Mouse (Mus musculus) limb, embryonic 14.5 days (tissue): ENCODE data around the gene Dhrs3. TPM values are rescaled to one million over a fixed set of nuclear protein-coding genes. Genes with fewer than 3 reads are reported as not detected.

Source experiments
- ATAC-seq: fragments of 200-750 bp; cut with Nextera tagmentation; 2 replicates; pipeline ENCODE4 v1.8.0; 2017; ENCODE audit warnings: low read depth, moderate number of reproducible peaks, moderate TSS enrichment; ENCODE audit not compliant: low FRiP score
- DNase-seq: peaks from one replicate; pipeline ENCODE4 v3.0.0-alpha.2; 2015; ENCODE audit warnings: low spot score
- H3K27ac ChIP-seq: fragments of 300-500 bp; sonication (generic); replicated peaks from 2 replicates; pipeline ENCODE4 v1.5.1; 2014; ENCODE audit warnings: low read depth, mild to moderate bottlenecking, low read length, moderate library complexity, mixed read lengths
- H3K27me3 ChIP-seq: fragments of 300-500 bp; sonication (generic); 2 replicates; pipeline ENCODE4 v1.6.1; 2014; ENCODE audit warnings: low read length, mixed read lengths; ENCODE audit not compliant: control insufficient read depth, insufficient read depth
- H3K36me3 ChIP-seq: fragments of 300-500 bp; sonication (generic); 2 replicates; pipeline ENCODE4 v1.6.1; 2014; ENCODE audit warnings: mild to moderate bottlenecking, low read length, moderate library complexity, mixed read lengths; ENCODE audit not compliant: control insufficient read depth, insufficient read depth
- H3K4me1 ChIP-seq: fragments of 300-500 bp; sonication (generic); 2 replicates; pipeline ENCODE4 v1.6.1; 2014; ENCODE audit warnings: antibody characterized with exemption, low read length, mixed read lengths; ENCODE audit not compliant: control insufficient read depth, insufficient read depth
- H3K4me2 ChIP-seq: fragments of 300-500 bp; sonication (generic); replicated peaks from 2 replicates; pipeline ENCODE4 v1.6.1; 2014; ENCODE audit warnings: low read depth, mild to moderate bottlenecking, low read length, moderate library complexity; ENCODE audit not compliant: severe bottlenecking
- H3K4me3 ChIP-seq: fragments of 300-500 bp; sonication (generic); replicated peaks from 2 replicates; pipeline ENCODE4 v1.5.1; 2014; ENCODE audit warnings: low read length
- H3K9ac ChIP-seq: fragments of 300-500 bp; sonication (generic); 2 replicates; pipeline ENCODE4 v1.6.1; 2014; ENCODE audit warnings: mild to moderate bottlenecking, low read depth, low read length, moderate library complexity; ENCODE audit not compliant: severe bottlenecking
- H3K9me3 ChIP-seq: fragments of 300-500 bp; sonication (generic); 2 replicates; pipeline ENCODE4 v1.6.1; 2016; ENCODE audit warnings: low read length; ENCODE audit not compliant: control insufficient read depth
- POLR2A ChIP-seq: fragments of 200-500 bp; IDR thresholded peaks from 2 replicates; pipeline ENCODE4 v1.8.0; 2012; ENCODE audit warnings: inconsistent platforms, mild to moderate bottlenecking, moderate library complexity, borderline replicate concordance; ENCODE audit not compliant: insufficient read depth, insufficient read length; ENCODE audit errors: extremely low read depth
- WGBS: fragments of 180-500 bp; shearing (Covaris S2); extraction: QIAGEN DNeasy Blood & Tissue Kit; methylation state at CpG from one replicate; pipeline ENCODE4 v1.1.7; 2014; 5-methylcytosine and 5-hydroxymethylcytosine counted together
- polyA plus RNA-seq, 2 experiments: library from polyadenylated mRNA; depleted of rRNA in 1 of 2; stranded (reverse) in 1 of 2; unstranded in 1 of 2; fragments of >200 nt; fragmentation: Nextera tagmentation in 1 of 2; extraction: Ambion mirVana in 1 of 2; gene quantifications; 2 replicates each; pipeline versions ENCODE4 v1.2.1 to v1.2.3; 2012 to 2014

Dhrs3 gene
- polyA plus RNA-seq (2012; rRNA removed) (69.7 and 80.0 TPM in 2 replicates), polyA plus RNA-seq (2014; fragmentation: Nextera tagmentation; extraction: Ambion mirVana) (121 and 134 TPM in 2 replicates)

DNA sequence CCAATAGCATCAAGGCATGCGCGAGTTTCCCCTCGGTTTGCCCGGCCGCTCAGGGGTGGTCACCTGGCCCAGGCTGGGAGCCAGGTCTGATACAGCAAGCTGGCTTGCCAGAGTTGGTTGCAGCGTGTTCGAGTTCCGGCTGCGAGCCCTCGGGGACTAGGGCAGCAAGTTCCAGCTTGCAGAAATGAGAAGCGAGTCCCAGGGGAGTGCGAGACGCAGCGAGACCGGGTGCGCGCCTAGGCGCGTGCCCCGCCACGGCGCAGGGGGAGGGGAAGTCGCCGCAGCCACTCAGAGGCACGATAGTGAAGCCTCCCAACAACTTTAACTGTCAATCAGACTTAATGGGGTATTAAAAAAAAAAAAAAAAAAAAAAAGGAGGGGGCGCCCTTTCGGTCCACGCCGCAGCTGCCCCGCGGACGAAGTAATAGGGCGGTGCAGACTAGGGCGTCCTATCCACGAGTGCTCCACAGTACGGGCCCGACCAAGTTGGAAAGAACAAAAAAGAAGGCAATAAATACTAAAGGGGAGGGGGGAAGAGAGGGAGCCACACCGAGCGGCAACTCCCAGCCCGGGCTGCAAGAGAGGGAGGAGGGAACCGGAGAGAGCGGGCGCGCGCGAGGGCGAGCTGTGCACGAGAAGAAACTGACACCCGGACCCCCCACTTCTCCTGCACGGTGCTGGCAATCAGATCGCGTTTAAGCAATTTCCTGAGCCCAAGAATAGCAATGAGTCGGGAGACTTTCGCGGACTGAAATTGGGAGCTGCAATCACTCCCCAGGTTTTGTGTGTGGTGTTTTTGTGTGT, at the start of gene Dhrs3:
Gene Dhrs3, plus strand, starts transcription at position 695 of the 804 bp plus-strand sequence.
- peak within 1 kb of the TSS; percentile 81 for H3K9ac ChIP-seq
- WGBS, result under 1% methylated on average over 55 of the region's 55 CpGs
- peak within 1 kb of the TSS; percentile 90 for H3K27ac ChIP-seq
- H3K27me3 ChIP-seq, result no peaks in the 10 kb centered on the region
- peak within 1 kb of the TSS; percentile 86 for H3K4me2 ChIP-seq
- peaks cover 53% of the 10 kb centered on the region for H3K4me1 ChIP-seq
- peak; percentile 78 for ATAC-seq
- H3K9me3 ChIP-seq, result no peaks in the 10 kb centered on the region
- no peaks in the 10 kb centered on the region for H3K36me3 ChIP-seq
- peak within 1 kb of the TSS; percentile 67 for H3K4me3 ChIP-seq
- TF ChIP-seq POLR2A, result no peak
- DNase-seq, result peak; percentile 88

DNA sequence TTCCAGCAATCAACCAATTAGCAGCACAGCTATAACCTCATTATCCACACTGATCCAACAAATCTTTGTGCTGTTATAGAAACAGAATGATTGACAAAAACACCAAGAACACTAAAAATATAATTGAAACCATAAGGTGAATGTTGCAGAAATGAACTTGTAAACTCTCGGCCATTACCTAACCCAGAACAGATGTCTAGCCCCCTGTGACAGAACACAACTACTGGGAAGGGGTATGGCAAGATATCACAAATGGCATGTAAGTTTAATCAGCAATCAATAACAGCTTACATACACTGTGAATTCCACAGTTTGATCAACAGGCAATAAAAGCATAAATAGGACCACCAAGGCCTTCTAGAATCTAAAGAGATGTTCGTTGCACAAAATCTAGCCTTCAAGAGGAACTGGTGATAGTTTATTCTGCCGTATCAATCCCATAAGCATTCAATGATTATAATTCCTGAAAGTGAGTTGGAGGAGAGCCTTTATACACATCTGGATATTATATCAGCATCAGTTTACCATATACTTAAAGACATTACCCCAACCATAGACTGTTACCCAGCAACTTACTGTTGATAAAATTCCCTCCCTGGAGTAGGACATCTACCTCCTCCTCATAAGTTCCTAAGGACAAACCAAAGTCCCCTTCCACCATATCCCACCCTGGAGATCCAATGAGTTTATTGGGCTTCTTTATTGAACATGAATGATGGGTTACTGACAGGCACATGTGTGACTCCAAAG, 30.7 kb upstream of the Dhrs3 start:
- peak; percentile 65 for ATAC-seq
- Histone ChIP-seq H3K27me3 (no peaks in the 10 kb centered on the region), H3K4me2 (no peak overlapping the region), H3K36me3 (no peaks in the 10 kb centered on the region), H3K9ac (no peak overlapping the region), H3K27ac (no peak overlapping the region), H3K4me3 (no peak overlapping the region), H3K9me3 (no peaks in the 10 kb centered on the region), H3K4me1 (peaks cover 11% of the 10 kb centered on the region; the same call in 1 of the 2 replicates)
- DNase-seq, result no peak
- 36% methylated on average over 3 of the region's 3 CpGs for WGBS
- TF ChIP-seq POLR2A, result no peak

- Histone ChIP-seq H3K4me1 (0 out of 2 replicates have a peak, but pooled peaks cover 3% of the 10 kb centered on the region), H3K4me2 (no peak overlapping the region), H3K9me3 (no peaks in the 10 kb centered on the region), H3K36me3 (no peaks in the 10 kb centered on the region), H3K27ac (no peak overlapping the region), H3K4me3 (no peak overlapping the region), H3K9ac (no peak overlapping the region), H3K27me3 (no peaks in the 10 kb centered on the region)
- WGBS, result 59% methylated on average over 5 of the region's 5 CpGs
- TF ChIP-seq POLR2A, result no peak
- ATAC-seq, result no peak
- no peak for DNase-seq
Observed at GRCm38 (mm10) chr4:144867926-144868325, 24.7 kb upstream of the Dhrs3 start.

DNA sequence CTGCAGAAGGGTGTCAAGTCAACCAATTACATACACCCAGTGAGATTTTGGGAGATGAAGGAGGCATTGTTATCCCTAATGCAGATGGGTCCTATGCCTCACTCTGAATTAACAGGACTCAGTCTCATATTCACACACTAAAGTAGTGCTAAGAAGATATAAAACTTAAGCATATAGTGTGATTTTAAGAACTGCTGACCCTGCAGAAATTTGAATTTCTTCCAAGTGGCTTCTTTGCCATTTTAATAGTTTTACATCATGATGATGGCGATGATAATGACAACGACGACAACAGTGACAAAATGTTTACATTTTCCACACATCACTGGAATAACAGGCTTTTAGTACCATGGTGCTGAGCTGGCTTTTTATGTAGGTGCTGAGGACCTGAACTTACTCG, 24.0 kb upstream of the Dhrs3 start:
- Histone ChIP-seq H3K9ac (no peak overlapping the region), H3K9me3 (no peaks in the 10 kb centered on the region), H3K36me3 (no peaks in the 10 kb centered on the region), H3K4me3 (no peak overlapping the region), H3K4me1 (0 out of 2 replicates have a peak, but pooled peaks cover under 1% of the 10 kb centered on the region), H3K27me3 (no peaks in the 10 kb centered on the region), H3K4me2 (no peak overlapping the region), H3K27ac (no peak overlapping the region)
- no peak for ATAC-seq
- no peak for DNase-seq
- no peak for TF ChIP-seq POLR2A
- WGBS, result 85% methylated on average over 4 of the region's 4 CpGs

DNA sequence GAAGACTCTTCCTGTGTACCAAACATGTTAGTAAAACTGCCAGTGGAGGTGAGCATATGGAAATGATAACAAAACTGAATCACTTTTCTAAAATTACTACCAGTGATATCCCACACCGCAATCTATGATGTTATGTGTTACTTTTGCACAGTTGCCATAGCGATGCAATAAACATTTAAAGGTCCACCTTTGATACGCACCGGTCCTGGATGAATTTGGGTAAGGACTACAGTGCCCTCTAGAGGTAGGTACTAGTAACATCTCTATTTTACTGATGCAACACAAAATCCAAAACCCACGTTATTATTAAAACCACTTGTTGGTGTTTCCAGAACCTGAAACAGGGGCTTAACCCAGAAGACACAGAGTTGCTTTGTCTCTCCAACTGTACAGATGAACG, 19.7 kb upstream of the Dhrs3 start:
- Histone ChIP-seq H3K4me2 (no peak overlapping the region), H3K36me3 (no peaks in the 10 kb centered on the region), H3K27me3 (no peaks in the 10 kb centered on the region), H3K4me1 (no peaks in the 10 kb centered on the region), H3K4me3 (no peak overlapping the region), H3K27ac (no peak overlapping the region), H3K9me3 (no peaks in the 10 kb centered on the region), H3K9ac (no peak overlapping the region)
- ATAC-seq (peak; percentile 47; the same call in 1 of the 2 replicates), DNase-seq (peak; percentile 21)
- no peak for TF ChIP-seq POLR2A
- 16% methylated on average over 6 of the region's 6 CpGs for WGBS
